Mouse (Mus musculus) mouse trophoblast stem cell (cell line): Measurements from ENCODE around the gene Btnl1.

Experiments
- in situ Hi-C, 2 experiments: fragments of 300-500 bp; cut with MseI, MboI; formaldehyde crosslinking; loops; 2 replicates in 1 of 2; 3 replicates in 1 of 2; pipeline ENCODE4 v1.15.1; 2025

Gene Btnl1

GRCm38 (mm10) chr17:34384699-34385098 lies 7.8 kb downstream of the Btnl1 start:
- in situ Hi-C loops, result no loop called here

DNA sequence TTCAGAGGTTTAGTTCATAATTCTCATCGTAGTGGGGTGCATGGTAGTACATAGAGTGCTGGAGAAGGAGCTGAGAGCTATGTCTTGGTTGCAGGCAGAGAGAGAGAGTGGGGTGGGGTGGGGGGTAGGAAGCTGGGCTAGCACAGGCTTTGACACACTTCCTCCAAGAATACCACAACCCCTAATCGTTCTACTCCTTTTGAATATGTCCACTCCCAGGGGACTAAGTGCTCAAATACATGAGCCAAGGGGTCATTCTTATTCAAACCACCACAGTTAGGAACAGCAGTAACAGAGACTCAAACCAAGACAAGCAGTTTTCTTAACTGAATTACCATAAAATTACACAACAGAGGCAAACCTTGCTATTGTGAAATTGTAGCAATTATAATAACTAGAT lies 9.7 kb downstream of the Btnl1 start:
- in situ Hi-C loops, result no loop called here

- in situ Hi-C loops, result no loop called here
Measured at GRCm38 (mm10) chr17:34388513-34388912, 11.6 kb downstream of the Btnl1 start.

GRCm38 (mm10) chr17:34391507-34391906 lies 14.6 kb downstream of the Btnl1 start:
- in situ Hi-C loops, result no loop called here

DNA sequence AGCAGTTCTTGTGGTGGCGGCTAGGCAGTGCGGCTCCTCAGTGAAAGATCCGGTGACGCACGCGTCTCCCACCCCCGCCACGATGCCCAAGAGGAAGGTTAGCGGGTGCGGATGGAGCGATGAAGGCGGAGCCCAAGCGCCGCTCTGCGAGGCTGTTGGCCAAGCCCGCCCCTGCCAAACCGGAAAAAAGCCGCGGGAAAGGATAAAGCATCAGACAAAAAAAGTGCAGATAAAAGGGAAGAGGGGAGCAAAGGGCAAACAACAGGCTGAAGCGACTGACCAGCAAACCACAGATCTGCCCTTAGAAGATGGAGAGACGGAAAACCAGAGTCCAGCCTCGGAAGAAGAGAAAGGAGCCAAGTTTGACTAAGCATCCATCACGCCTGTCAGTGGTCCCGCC lies 15.4 kb downstream of the Btnl1 start:
- in situ Hi-C loops, result no loop called here

DNA sequence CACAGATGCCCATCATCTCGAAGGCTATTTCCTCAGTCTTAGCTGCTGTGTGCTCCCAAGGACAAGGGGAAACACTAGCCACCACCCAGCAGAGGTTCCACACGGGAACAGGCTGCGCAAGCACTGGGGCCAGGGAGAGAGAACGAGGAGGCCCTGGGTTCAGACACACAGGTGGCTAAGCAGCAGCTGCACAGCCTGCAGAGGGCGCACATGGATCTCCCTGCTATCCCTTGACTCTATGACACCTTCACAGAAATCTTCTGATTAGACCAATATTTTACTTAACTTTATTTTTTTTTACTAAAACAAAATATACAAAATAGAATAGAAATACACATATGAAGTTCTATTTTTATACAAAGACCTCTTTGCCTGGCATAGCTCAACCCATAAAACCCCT lies 20.4 kb downstream of the Btnl1 start:
- in situ Hi-C loops, result no loop called here

- in situ Hi-C loops, result no loop called here
Measured at GRCm38 (mm10) chr17:34398058-34398710, 21.3 kb downstream of the Btnl1 start.

GRCm38 (mm10) chr17:34398711-34399393 lies 21.9 kb downstream of the Btnl1 start, which contains the start of gene BC051142:
BC051142 (plus strand) TSS chr17:34398820.
- in situ Hi-C loops, result no loop called here

GRCm38 (mm10) chr17:34399394-34399715 lies 22.4 kb downstream of the Btnl1 start:
- in situ Hi-C loops, result no loop called here

- in situ Hi-C loops, result no loop called here
Measured at GRCm38 (mm10) chr17:34411117-34411516, 34.2 kb downstream of the Btnl1 start.

- in situ Hi-C loops, result no loop called here
Measured at GRCm38 (mm10) chr17:34420014-34420413, 43.1 kb downstream of the Btnl1 start.

DNA sequence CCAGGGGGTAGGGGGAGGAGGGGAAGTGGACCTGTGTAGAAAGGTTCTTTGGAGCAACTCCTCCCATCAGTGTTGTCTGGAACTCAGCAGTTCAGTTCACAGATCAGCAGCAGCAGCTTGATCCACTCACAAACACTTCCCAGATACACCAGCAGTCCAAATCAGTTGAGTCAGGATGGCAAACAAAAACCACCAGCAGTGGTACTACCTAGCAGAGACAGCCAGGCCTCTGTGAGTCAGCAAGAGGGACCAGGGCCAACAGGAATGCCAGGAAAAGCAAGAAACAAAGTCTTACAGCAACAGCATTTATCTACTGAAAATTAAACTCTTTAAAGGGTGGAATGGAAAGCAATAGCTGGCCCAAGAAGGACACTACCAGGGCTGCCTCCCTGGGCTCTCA lies 50.7 kb downstream of the Btnl1 start:
- in situ Hi-C loops, result no loop called here
